In genomic region chr8:83595050-83595345, GRCm38 (mm10) we compare ENCODE assay signal across 8 mouse cellular contexts. TPM values are rescaled to one million over a fixed set of nuclear protein-coding genes. Genes with fewer than 3 reads are reported as not detected.
DNase-seq lines count a peak whose midpoint lies in the region; ATAC-seq and TF ChIP-seq lines count a peak whose summit lies in the region.
"Not testable (repeated sequence)": the region's sequence is repeated elsewhere in the genome, so short reads cannot be mapped to it uniquely, and the experiment has no call there.

No protein-coding gene starts in this region.

- not testable (repeated sequence) for H3ac ChIP-seq in C2C12 (ENCODE audit: control insufficient read depth, insufficient read length, low read depth)

- peaks cover 41% of the 10 kb centered on the region for H3K79me2 ChIP-seq in C2C12 (ENCODE audit: control insufficient read depth, insufficient read depth)

- H3K4me3 ChIP-seq in C2C12 (ENCODE audit: insufficient read depth, poor library complexity, severe bottlenecking), result peak overlapping the region; percentile 57
- H3K4me3 ChIP-seq in embryonic facial prominence, embryonic 10.5 days, result peak overlapping the region; percentile 93
- H3K4me3 ChIP-seq in forebrain, embryonic 16.5 days (replicated peaks; ENCODE audit: low read length), result peak overlapping the region; percentile 70
- H3K4me3 ChIP-seq in hindbrain, embryonic 12.5 days, result peak overlapping the region; percentile 80
- peak overlapping the region; percentile 68 for H3K4me3 ChIP-seq in kidney, postnatal 0 days (replicated peaks; ENCODE audit: low read depth, low read length)
- H3K4me3 ChIP-seq in liver, embryonic 15.5 days (replicated peaks), result peak overlapping the region; percentile 72
- H3K4me3 ChIP-seq in midbrain, embryonic 14.5 days (replicated peaks; ENCODE audit: low read depth, low read length), result peak overlapping the region; percentile 89
- peak overlapping the region; percentile 97 for H3K4me3 ChIP-seq in stomach, embryonic 14.5 days (ENCODE audit: low read depth, low read length)

- peak overlapping the region; percentile 95 for H3K27ac ChIP-seq in embryonic facial prominence, embryonic 10.5 days (replicated peaks)
- H3K27ac ChIP-seq in forebrain, embryonic 16.5 days (ENCODE audit: low read length), result peak overlapping the region; percentile 79
- H3K27ac ChIP-seq in hindbrain, embryonic 12.5 days, result peak overlapping the region; percentile 95
- H3K27ac ChIP-seq in kidney, postnatal 0 days, result peak overlapping the region; percentile 89
- H3K27ac ChIP-seq in liver, embryonic 15.5 days (replicated peaks), result peak overlapping the region; percentile 89
- H3K27ac ChIP-seq in midbrain, embryonic 14.5 days (replicated peaks; ENCODE audit: low read depth, low read length), result peak overlapping the region; percentile 93
- peak overlapping the region; percentile 80 for H3K27ac ChIP-seq in stomach, embryonic 14.5 days (ENCODE audit: low read length)

- DNase-seq in embryonic facial prominence, embryonic 10.5 days (ENCODE audit: low spot score); kidney, postnatal 0 days (ENCODE audit: low spot score); midbrain, embryonic 14.5 days: not testable (repeated sequence)

- peaks cover 35% of the 10 kb centered on the region for H3K4me1 ChIP-seq in embryonic facial prominence, embryonic 10.5 days
- H3K4me1 ChIP-seq in forebrain, embryonic 16.5 days (replicated peaks; ENCODE audit: control insufficient read depth, insufficient read depth, low read length), result peaks cover 31% of the 10 kb centered on the region
- peaks cover 32% of the 10 kb centered on the region for H3K4me1 ChIP-seq in hindbrain, embryonic 12.5 days
- H3K4me1 ChIP-seq in kidney, postnatal 0 days (replicated peaks; ENCODE audit: insufficient read depth, low read length), result not testable (repeated sequence)
- peaks cover 74% of the 10 kb centered on the region for H3K4me1 ChIP-seq in liver, embryonic 15.5 days (replicated peaks)
- H3K4me1 ChIP-seq in midbrain, embryonic 14.5 days (ENCODE audit: control insufficient read depth, insufficient read depth, low read length), result peaks cover 28% of the 10 kb centered on the region
- peaks cover 16% of the 10 kb centered on the region; the same call in 1 of the 2 replicates for H3K4me1 ChIP-seq in stomach, embryonic 14.5 days (ENCODE audit: control insufficient read depth, insufficient read depth, low read length)

- 64% methylated on average over 3 of the region's 3 CpGs for WGBS in embryonic facial prominence, embryonic 10.5 days
- 55% methylated on average over 3 of the region's 3 CpGs for WGBS in forebrain, embryonic 16.5 days
- WGBS in hindbrain, embryonic 12.5 days, result 66% methylated on average over 3 of the region's 3 CpGs
- WGBS in kidney, postnatal 0 days, result 51% methylated on average over 3 of the region's 3 CpGs
- WGBS in liver, embryonic 15.5 days (ENCODE audit: insufficient replicate concordance), result 39% methylated on average over 3 of the region's 3 CpGs
- 57% methylated on average over 3 of the region's 3 CpGs for WGBS in midbrain, embryonic 14.5 days
- 49% methylated on average over 3 of the region's 3 CpGs for WGBS in stomach, embryonic 14.5 days

- peaks cover 26% of the 10 kb centered on the region for H3K79me3 ChIP-seq in C2C12 (ENCODE audit: low read depth)

- H3K4me2 ChIP-seq in forebrain, embryonic 16.5 days (ENCODE audit: low read length), result peak overlapping the region; percentile 47
- peak overlapping the region; percentile 84 for H3K4me2 ChIP-seq in hindbrain, embryonic 12.5 days (replicated peaks)
- peak overlapping the region; percentile 73 for H3K4me2 ChIP-seq in kidney, postnatal 0 days (ENCODE audit: low read length)
- peak overlapping the region; percentile 87 for H3K4me2 ChIP-seq in liver, embryonic 15.5 days
- H3K4me2 ChIP-seq in midbrain, embryonic 14.5 days (ENCODE audit: low read length), result peak overlapping the region; percentile 74
- peak overlapping the region; percentile 69 for H3K4me2 ChIP-seq in stomach, embryonic 14.5 days (replicated peaks; ENCODE audit: low read depth, low read length)

- not testable (repeated sequence) for ATAC-seq in forebrain, embryonic 16.5 days; hindbrain, embryonic 12.5 days (ENCODE audit: low FRiP score); kidney, postnatal 0 days (replicated peaks; ENCODE audit: low FRiP score, low read depth); liver, embryonic 15.5 days (ENCODE audit: insufficient read depth); midbrain, embryonic 14.5 days (ENCODE audit: low FRiP score, low TSS enrichment); stomach, embryonic 14.5 days (ENCODE audit: insufficient number of reproducible peaks, insufficient read depth, low FRiP score, low read depth)

- not testable (repeated sequence) for H3K36me3 ChIP-seq in C2C12 (ENCODE audit: control insufficient read depth, insufficient read depth); forebrain, embryonic 16.5 days (ENCODE audit: control insufficient read depth, insufficient read depth); hindbrain, embryonic 12.5 days; kidney, postnatal 0 days (ENCODE audit: insufficient read depth, low read length); midbrain, embryonic 14.5 days (ENCODE audit: control insufficient read depth, insufficient read depth, low read length); stomach, embryonic 14.5 days (ENCODE audit: control insufficient read depth, insufficient read depth, low read length)
- H3K36me3 ChIP-seq in embryonic facial prominence, embryonic 10.5 days (replicated peaks), result peaks cover 20% of the 10 kb centered on the region
- peaks cover 11% of the 10 kb centered on the region; the same call in 1 of the 2 replicates for H3K36me3 ChIP-seq in liver, embryonic 15.5 days (replicated peaks)

- not testable (repeated sequence) for H3K27me3 ChIP-seq in C2C12 (ENCODE audit: control insufficient read depth, insufficient read depth, insufficient read length); embryonic facial prominence, embryonic 10.5 days (replicated peaks; ENCODE audit: low read depth, poor library complexity, severe bottlenecking); forebrain, embryonic 16.5 days (replicated peaks; ENCODE audit: control insufficient read depth, insufficient read depth, low read length); hindbrain, embryonic 12.5 days; kidney, postnatal 0 days (ENCODE audit: insufficient read depth, low read length); liver, embryonic 15.5 days; midbrain, embryonic 14.5 days (ENCODE audit: control insufficient read depth, insufficient read depth, low read length); stomach, embryonic 14.5 days (ENCODE audit: control insufficient read depth, insufficient read depth, low read length)

- H3K9ac ChIP-seq in forebrain, embryonic 16.5 days (replicated peaks; ENCODE audit: low read depth, low read length), result peak overlapping the region; percentile 42
- peak overlapping the region; percentile 88 for H3K9ac ChIP-seq in hindbrain, embryonic 12.5 days
- peak overlapping the region; percentile 69; the same call in 1 of the 2 replicates for H3K9ac ChIP-seq in kidney, postnatal 0 days (ENCODE audit: low read depth, low read length)
- peak overlapping the region; percentile 65 for H3K9ac ChIP-seq in liver, embryonic 15.5 days
- peak overlapping the region; percentile 61 for H3K9ac ChIP-seq in midbrain, embryonic 14.5 days (replicated peaks; ENCODE audit: low read length)
- H3K9ac ChIP-seq in stomach, embryonic 14.5 days (replicated peaks; ENCODE audit: low read depth, low read length), result peak overlapping the region; percentile 25; the same call in 1 of the 2 replicates

- not testable (repeated sequence) for H3K9me3 ChIP-seq in embryonic facial prominence, embryonic 10.5 days; forebrain, embryonic 16.5 days (ENCODE audit: control insufficient read depth, low read length); hindbrain, embryonic 12.5 days (replicated peaks); kidney, postnatal 0 days (replicated peaks; ENCODE audit: low read length); liver, embryonic 15.5 days (replicated peaks); midbrain, embryonic 14.5 days (ENCODE audit: control insufficient read depth, low read length); stomach, embryonic 14.5 days (ENCODE audit: control insufficient read depth, low read depth, low read length)

- not testable (repeated sequence) for TF ChIP-seq CTCF in C2C12 (IDR thresholded peaks at IDR 0.05; ENCODE audit: control insufficient read depth, insufficient read depth, insufficient read length)
- TF ChIP-seq CTCF in kidney, postnatal 0 days (IDR thresholded peaks at IDR 0.05; ENCODE audit: low read depth), result peak; percentile 56

RNA-seq across cellular contexts. Expression of gene Tecr, which starts 12.8 kb away (rescaled TPM):
- polyA plus RNA-seq in C2C12 (2012; fragmentation: generic; extraction: Trizol), result 193 TPM
- polyA plus RNA-seq in embryonic facial prominence, embryonic 10.5 days (2016; fragmentation: Nextera tagmentation; extraction: Ambion mirVana), result 667 and 713 TPM in 2 replicates
- polyA plus RNA-seq in forebrain, embryonic 16.5 days (2015; fragmentation: Nextera tagmentation; extraction: Ambion mirVana), result 694 and 809 TPM in 2 replicates
- polyA plus RNA-seq in hindbrain, embryonic 12.5 days (2016; fragmentation: Nextera tagmentation; extraction: Ambion mirVana), result 646 and 653 TPM in 2 replicates
- 560 and 574 TPM in 2 replicates for polyA plus RNA-seq in kidney, postnatal 0 days (2015; fragmentation: Nextera tagmentation; extraction: Ambion mirVana)
- 329 and 344 TPM in 2 replicates for polyA plus RNA-seq in liver, embryonic 15.5 days (2015; fragmentation: Nextera tagmentation; extraction: Ambion mirVana)
- polyA plus RNA-seq in midbrain, embryonic 14.5 days (2014; fragmentation: Nextera tagmentation; extraction: Ambion mirVana), result 987 and 1,278 TPM in 2 replicates
- polyA plus RNA-seq in stomach, embryonic 14.5 days (2014; fragmentation: Nextera tagmentation; extraction: Ambion mirVana), result 629 and 635 TPM in 2 replicates

RNA-seq across cellular contexts. Expression of gene Dnajb1, which starts 13.0 kb away (rescaled TPM):
- polyA plus RNA-seq in C2C12 (2012; fragmentation: generic; extraction: Trizol), result 41.0 TPM
- 78.3 and 84.7 TPM in 2 replicates for polyA plus RNA-seq in embryonic facial prominence, embryonic 10.5 days (2016; fragmentation: Nextera tagmentation; extraction: Ambion mirVana)
- polyA plus RNA-seq in forebrain, embryonic 16.5 days (2015; fragmentation: Nextera tagmentation; extraction: Ambion mirVana), result 58.6 and 62.3 TPM in 2 replicates
- polyA plus RNA-seq in hindbrain, embryonic 12.5 days (2016; fragmentation: Nextera tagmentation; extraction: Ambion mirVana), result 57.1 and 62.8 TPM in 2 replicates
- polyA plus RNA-seq in kidney, postnatal 0 days (2015; fragmentation: Nextera tagmentation; extraction: Ambion mirVana), result 30.2 and 35.3 TPM in 2 replicates
- polyA plus RNA-seq in liver, embryonic 15.5 days (2015; fragmentation: Nextera tagmentation; extraction: Ambion mirVana), result 52.7 and 56.0 TPM in 2 replicates
- 46.2 TPM in 2 replicates for polyA plus RNA-seq in midbrain, embryonic 14.5 days (2014; fragmentation: Nextera tagmentation; extraction: Ambion mirVana)
- 59.5 and 59.6 TPM in 2 replicates for polyA plus RNA-seq in stomach, embryonic 14.5 days (2014; fragmentation: Nextera tagmentation; extraction: Ambion mirVana)

RNA-seq across cellular contexts. Expression of gene Ndufb7, which starts 28.5 kb away (rescaled TPM):
- polyA plus RNA-seq in C2C12 (2012; fragmentation: generic; extraction: Trizol), result 302 TPM
- polyA plus RNA-seq in embryonic facial prominence, embryonic 10.5 days (2016; fragmentation: Nextera tagmentation; extraction: Ambion mirVana), result 320 and 348 TPM in 2 replicates
- polyA plus RNA-seq in forebrain, embryonic 16.5 days (2015; fragmentation: Nextera tagmentation; extraction: Ambion mirVana), result 281 and 325 TPM in 2 replicates
- polyA plus RNA-seq in hindbrain, embryonic 12.5 days (2016; fragmentation: Nextera tagmentation; extraction: Ambion mirVana), result 307 and 342 TPM in 2 replicates
- polyA plus RNA-seq in kidney, postnatal 0 days (2015; fragmentation: Nextera tagmentation; extraction: Ambion mirVana), result 502 and 515 TPM in 2 replicates
- polyA plus RNA-seq in liver, embryonic 15.5 days (2015; fragmentation: Nextera tagmentation; extraction: Ambion mirVana), result 231 and 237 TPM in 2 replicates
- polyA plus RNA-seq in midbrain, embryonic 14.5 days (2014; fragmentation: Nextera tagmentation; extraction: Ambion mirVana), result 346 and 405 TPM in 2 replicates
- 325 and 345 TPM in 2 replicates for polyA plus RNA-seq in stomach, embryonic 14.5 days (2014; fragmentation: Nextera tagmentation; extraction: Ambion mirVana)

RNA-seq across cellular contexts. Expression of gene Gipc1, which starts 57.5 kb away (rescaled TPM):
- polyA plus RNA-seq in C2C12 (2012; fragmentation: generic; extraction: Trizol), result 81.8 TPM
- 208 and 209 TPM in 2 replicates for polyA plus RNA-seq in embryonic facial prominence, embryonic 10.5 days (2016; fragmentation: Nextera tagmentation; extraction: Ambion mirVana)
- 147 and 151 TPM in 2 replicates for polyA plus RNA-seq in forebrain, embryonic 16.5 days (2015; fragmentation: Nextera tagmentation; extraction: Ambion mirVana)
- 188 and 193 TPM in 2 replicates for polyA plus RNA-seq in hindbrain, embryonic 12.5 days (2016; fragmentation: Nextera tagmentation; extraction: Ambion mirVana)
- 197 and 212 TPM in 2 replicates for polyA plus RNA-seq in kidney, postnatal 0 days (2015; fragmentation: Nextera tagmentation; extraction: Ambion mirVana)
- polyA plus RNA-seq in liver, embryonic 15.5 days (2015; fragmentation: Nextera tagmentation; extraction: Ambion mirVana), result 49.8 and 50.8 TPM in 2 replicates
- polyA plus RNA-seq in midbrain, embryonic 14.5 days (2014; fragmentation: Nextera tagmentation; extraction: Ambion mirVana), result 106 and 116 TPM in 2 replicates
- polyA plus RNA-seq in stomach, embryonic 14.5 days (2014; fragmentation: Nextera tagmentation; extraction: Ambion mirVana), result 180 and 185 TPM in 2 replicates

RNA-seq across cellular contexts. Expression of gene Olfr370, which starts 59.4 kb away (rescaled TPM):
- not detected for polyA plus RNA-seq in C2C12 (2012; fragmentation: generic; extraction: Trizol)
- not detected in 2 replicates for polyA plus RNA-seq in embryonic facial prominence, embryonic 10.5 days (2016; fragmentation: Nextera tagmentation; extraction: Ambion mirVana)
- polyA plus RNA-seq in forebrain, embryonic 16.5 days (2015; fragmentation: Nextera tagmentation; extraction: Ambion mirVana), result not detected in 2 replicates
- 0.09 and 0.10 TPM in 2 replicates for polyA plus RNA-seq in hindbrain, embryonic 12.5 days (2016; fragmentation: Nextera tagmentation; extraction: Ambion mirVana)
- not detected in 2 replicates for polyA plus RNA-seq in kidney, postnatal 0 days (2015; fragmentation: Nextera tagmentation; extraction: Ambion mirVana)
- not detected in 2 replicates for polyA plus RNA-seq in liver, embryonic 15.5 days (2015; fragmentation: Nextera tagmentation; extraction: Ambion mirVana)
- not detected in 2 replicates for polyA plus RNA-seq in midbrain, embryonic 14.5 days (2014; fragmentation: Nextera tagmentation; extraction: Ambion mirVana)
- polyA plus RNA-seq in stomach, embryonic 14.5 days (2014; fragmentation: Nextera tagmentation; extraction: Ambion mirVana), result not detected in 2 replicates

Comparison
In these comparisons a context has a peak if more than half of its experiments do, and no peak if none do; other contexts are left out.
1. H3K9ac ChIP-seq: peak in every context shown above with its lines; median percentile 88 in hindbrain, embryonic 12.5 days; 69 in kidney, postnatal 0 days; 65 in liver, embryonic 15.5 days; 61 in midbrain, embryonic 14.5 days; 42 in forebrain, embryonic 16.5 days; 25 in stomach, embryonic 14.5 days.